9 mouse cellular contexts compared by ENCODE assay signal in the genomic region with DNA sequence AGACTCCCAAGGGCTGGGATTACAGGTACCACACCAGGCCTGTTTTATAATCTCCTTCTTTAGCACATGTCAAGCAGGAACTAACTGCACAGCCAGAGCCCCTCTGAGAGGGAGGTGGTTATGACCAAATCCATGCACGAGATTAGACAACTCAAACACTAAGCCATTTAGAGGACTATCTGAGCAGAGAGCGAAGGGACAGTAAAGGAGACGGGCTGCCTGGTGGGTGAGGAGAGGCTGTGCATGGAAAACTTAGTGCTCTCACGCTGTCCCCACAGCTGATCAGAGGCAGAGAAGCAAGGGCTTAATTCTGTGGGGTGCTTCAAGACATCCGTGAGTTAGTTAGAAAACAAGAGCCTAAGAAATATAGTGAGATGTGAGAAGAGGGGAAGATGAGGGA. TPM values are rescaled to one million over a fixed set of nuclear protein-coding genes. Genes with fewer than 3 reads are reported as not detected.
DNase-seq lines count a peak whose midpoint lies in the region; ATAC-seq lines count a peak whose summit lies in the region.
"Had no signal": no experiment of that assay in that cellular context is flagged by ENCODE, and none has a peak within 500 bp of the region (broad histone marks: within the 10 kb centered on the region; RNA-seq: fewer than 3 reads in every experiment).

No protein-coding gene starts in this region.

- no peak for DNase-seq in liver, embryonic 11.5 days (ENCODE audit: low spot score)
- DNase-seq in liver = no peak
- DNase-seq in right cerebral cortex, adult 18-20 months = no peak
- no peak for DNase-seq in left cerebral cortex, postnatal 10 days (ENCODE audit: extremely low spot score in 1 of 2, low spot score in 2 of 2)
- DNase-seq in thymus, postnatal 10 days (ENCODE audit: low spot score in 2 of 2) = no peak

- no peak overlapping the region for H3K4me3 ChIP-seq in liver, embryonic 11.5 days (ENCODE audit: low read depth, low read length)
- peak overlapping the region; percentile 43 for H3K4me3 ChIP-seq in forebrain, embryonic 13.5 days
- peak overlapping the region; percentile 36 for H3K4me3 ChIP-seq in intestine, embryonic 16.5 days (ENCODE audit: low read length)
- peak overlapping the region; percentile 32 for H3K4me3 ChIP-seq in neural tube, embryonic 15.5 days (replicated peaks)

- no peak for ATAC-seq in liver, embryonic 11.5 days (replicated peaks; ENCODE audit: low FRiP score)
- peak; percentile 62 for ATAC-seq in forebrain, embryonic 13.5 days
- ATAC-seq in intestine, embryonic 16.5 days = no peak
- ATAC-seq in neural tube, embryonic 15.5 days (ENCODE audit: low FRiP score) = peak; percentile 31; the same call in 1 of the 2 replicates

- intact Hi-C loops in left cerebral cortex, postnatal 10 days (cut with DNase I) = no loop called here

- H3K27me3 ChIP-seq in liver, embryonic 11.5 days (replicated peaks; ENCODE audit: control insufficient read depth, insufficient read depth, low read length) = 0 out of 2 replicates have a peak, but pooled peaks cover 7% of the 10 kb centered on the region
- no peaks in the 10 kb centered on the region for H3K27me3 ChIP-seq in forebrain, embryonic 13.5 days
- no peaks in the 10 kb centered on the region for H3K27me3 ChIP-seq in intestine, embryonic 16.5 days (replicated peaks; ENCODE audit: control insufficient read depth, insufficient read depth, low read length)
- no peaks in the 10 kb centered on the region for H3K27me3 ChIP-seq in neural tube, embryonic 15.5 days (replicated peaks)

- no peaks in the 10 kb centered on the region for H3K36me3 ChIP-seq in liver, embryonic 11.5 days (ENCODE audit: control insufficient read depth, insufficient read depth, low read length)
- peaks cover 16% of the 10 kb centered on the region; the same call in 1 of the 2 replicates for H3K36me3 ChIP-seq in forebrain, embryonic 13.5 days (ENCODE audit: poor library complexity, severe bottlenecking)
- no peaks in the 10 kb centered on the region for H3K36me3 ChIP-seq in intestine, embryonic 16.5 days (ENCODE audit: control insufficient read depth, insufficient read depth, low read length)
- H3K36me3 ChIP-seq in neural tube, embryonic 15.5 days = peaks cover 16% of the 10 kb centered on the region; the same call in 1 of the 2 replicates

- H3K4me1 ChIP-seq in liver, embryonic 11.5 days (replicated peaks; ENCODE audit: control insufficient read depth, insufficient read depth, low read length) = no peaks in the 10 kb centered on the region
- H3K4me1 ChIP-seq in forebrain, embryonic 13.5 days = peaks cover 20% of the 10 kb centered on the region
- H3K4me1 ChIP-seq in intestine, embryonic 16.5 days (ENCODE audit: control insufficient read depth, insufficient read depth, low read length) = peaks cover 6% of the 10 kb centered on the region; the same call in 1 of the 2 replicates
- H3K4me1 ChIP-seq in neural tube, embryonic 15.5 days = peaks cover 27% of the 10 kb centered on the region

- H3K27ac ChIP-seq in liver, embryonic 11.5 days (ENCODE audit: low read depth, low read length) = no peak overlapping the region
- H3K27ac ChIP-seq in forebrain, embryonic 13.5 days = peak overlapping the region; percentile 15; the same call in 1 of the 2 replicates
- no peak overlapping the region for H3K27ac ChIP-seq in intestine, embryonic 16.5 days (ENCODE audit: low read length)
- H3K27ac ChIP-seq in neural tube, embryonic 15.5 days (replicated peaks) = peak overlapping the region; percentile 70; the same call in 1 of the 2 replicates
- H3K27ac ChIP-seq: liver, embryonic 14.5 days had no signal

- 34% methylated on average over 5 of the region's 5 CpGs for WGBS in liver, embryonic 11.5 days
- 12% methylated on average over 5 of the region's 5 CpGs for WGBS in forebrain, embryonic 13.5 days
- 19% methylated on average over 5 of the region's 5 CpGs for WGBS in intestine, embryonic 16.5 days
- 15% methylated on average over 5 of the region's 5 CpGs for WGBS in neural tube, embryonic 15.5 days

- no peak overlapping the region for H3K9ac ChIP-seq in liver, embryonic 11.5 days (ENCODE audit: low read depth, low read length)
- H3K9ac ChIP-seq in forebrain, embryonic 13.5 days = peak overlapping the region; percentile 61
- peak overlapping the region; percentile 21; the same call in 1 of the 2 replicates for H3K9ac ChIP-seq in intestine, embryonic 16.5 days (ENCODE audit: low read depth, low read length)
- H3K9ac ChIP-seq in neural tube, embryonic 15.5 days (replicated peaks) = peak overlapping the region; percentile 44
- H3K9ac ChIP-seq: liver, embryonic 14.5 days had no signal

- peak overlapping the region; percentile 53 for H3K4me2 ChIP-seq in liver, embryonic 11.5 days
- H3K4me2 ChIP-seq in forebrain, embryonic 13.5 days = peak overlapping the region; percentile 71
- H3K4me2 ChIP-seq in intestine, embryonic 16.5 days (ENCODE audit: low read depth, low read length) = peak overlapping the region; percentile 55
- H3K4me2 ChIP-seq in neural tube, embryonic 15.5 days = peak overlapping the region; percentile 70

- no peaks in the 10 kb centered on the region for H3K9me3 ChIP-seq in liver, embryonic 11.5 days (ENCODE audit: control insufficient read depth, low read length)
- H3K9me3 ChIP-seq in forebrain, embryonic 13.5 days (replicated peaks) = no peaks in the 10 kb centered on the region
- no peaks in the 10 kb centered on the region for H3K9me3 ChIP-seq in intestine, embryonic 16.5 days (ENCODE audit: control insufficient read depth, low read length)
- H3K9me3 ChIP-seq in neural tube, embryonic 15.5 days (replicated peaks) = no peaks in the 10 kb centered on the region

RNA-seq across cellular contexts. Expression of a gene that starts 30.9 kb away (rescaled TPM):
- 1.3 and 1.7 TPM in 2 replicates for polyA plus RNA-seq in liver, embryonic 11.5 days (2014; fragmentation: Nextera tagmentation; extraction: Ambion mirVana)
- polyA plus RNA-seq in forebrain, embryonic 13.5 days (2015; fragmentation: Nextera tagmentation; extraction: Ambion mirVana) = 7.0 and 9.0 TPM in 2 replicates
- 1.1 and 2.6 TPM in 2 replicates for polyA plus RNA-seq in intestine, embryonic 16.5 days (2015; fragmentation: Nextera tagmentation; extraction: Ambion mirVana)
- 7.2 and 12.7 TPM in 2 replicates for polyA plus RNA-seq in neural tube, embryonic 15.5 days (2015; fragmentation: Nextera tagmentation; extraction: Ambion mirVana)
- total RNA-seq in left cerebral cortex, postnatal 10 days (2021) = 100 to 1,000 TPM; 104 to 105 TPM

RNA-seq across cellular contexts. Expression of a gene that starts 31.0 kb away (rescaled TPM):
- polyA plus RNA-seq in liver, embryonic 11.5 days (2014; fragmentation: Nextera tagmentation; extraction: Ambion mirVana) = 4.3 TPM in 2 replicates
- 14.0 and 15.5 TPM in 2 replicates for polyA plus RNA-seq in forebrain, embryonic 13.5 days (2015; fragmentation: Nextera tagmentation; extraction: Ambion mirVana)
- 7.3 TPM in 2 replicates for polyA plus RNA-seq in intestine, embryonic 16.5 days (2015; fragmentation: Nextera tagmentation; extraction: Ambion mirVana)
- polyA plus RNA-seq in neural tube, embryonic 15.5 days (2015; fragmentation: Nextera tagmentation; extraction: Ambion mirVana) = 14.7 and 16.8 TPM in 2 replicates
- 10 to 100 TPM; 18.6 to 19.3 TPM for total RNA-seq in left cerebral cortex, postnatal 10 days (2021)

RNA-seq across cellular contexts. Expression of a gene that starts 49.6 kb away (rescaled TPM):
- 0.05 TPM in 1 of 2 replicates, not detected in the other for polyA plus RNA-seq in liver, embryonic 11.5 days (2014; fragmentation: Nextera tagmentation; extraction: Ambion mirVana)
- 0.62 and 0.91 TPM in 2 replicates for polyA plus RNA-seq in forebrain, embryonic 13.5 days (2015; fragmentation: Nextera tagmentation; extraction: Ambion mirVana)
- 0.12 and 0.21 TPM in 2 replicates for polyA plus RNA-seq in intestine, embryonic 16.5 days (2015; fragmentation: Nextera tagmentation; extraction: Ambion mirVana)
- polyA plus RNA-seq in neural tube, embryonic 15.5 days (2015; fragmentation: Nextera tagmentation; extraction: Ambion mirVana) = 3.0 and 4.0 TPM in 2 replicates
- 10 to 100 TPM; 32.7 to 32.8 TPM for total RNA-seq in left cerebral cortex, postnatal 10 days (2021)

RNA-seq across cellular contexts. Expression of a gene that starts 58.7 kb away (rescaled TPM):
- 17.0 and 18.4 TPM in 2 replicates for polyA plus RNA-seq in liver, embryonic 11.5 days (2014; fragmentation: Nextera tagmentation; extraction: Ambion mirVana)
- 23.5 and 24.6 TPM in 2 replicates for polyA plus RNA-seq in forebrain, embryonic 13.5 days (2015; fragmentation: Nextera tagmentation; extraction: Ambion mirVana)
- polyA plus RNA-seq in intestine, embryonic 16.5 days (2015; fragmentation: Nextera tagmentation; extraction: Ambion mirVana) = 16.0 and 17.8 TPM in 2 replicates
- 18.0 and 19.4 TPM in 2 replicates for polyA plus RNA-seq in neural tube, embryonic 15.5 days (2015; fragmentation: Nextera tagmentation; extraction: Ambion mirVana)
- total RNA-seq in left cerebral cortex, postnatal 10 days (2021) = 10 to 100 TPM; 36.7 to 37.4 TPM

Comparison
In these comparisons a context has a peak if more than half of its experiments do, and no peak if none do; other contexts are left out.
1. ATAC-seq: peak in forebrain, embryonic 13.5 days (single experiment) and neural tube, embryonic 15.5 days (single experiment); none in liver, embryonic 11.5 days (single experiment) and intestine, embryonic 16.5 days (single experiment).
2. H3K27ac ChIP-seq: peak in forebrain, embryonic 13.5 days (single experiment) and neural tube, embryonic 15.5 days (single experiment); none in liver, embryonic 11.5 days (single experiment) and intestine, embryonic 16.5 days (single experiment).
3. Peak in every context shown above with its lines, with median percentiles within 50 percentile points of each other: H3K4me2 ChIP-seq.